Mouse (Mus musculus) neural tube, embryonic 11.5 days (tissue): ENCODE measurements at regions not wholly inside any gene's neighbourhood (a gene's known extent, or its start where the extent isn't known, plus 50 kb on each side); places are given as distances from the start of the nearest gene placed in this dataset.
A peak's percentile ranks its signal among the peaks of the same experiment; 100 is the strongest.

Experiments used
- ATAC-seq: fragments of 200-750 bp; cut with Nextera tagmentation; 2 replicates; pipeline ENCODE4 v1.8.0; 2017; ENCODE audit warnings: moderate number of reproducible peaks, mild to moderate bottlenecking, moderate TSS enrichment, moderate library complexity; ENCODE audit not compliant: insufficient read depth, low FRiP score, low TSS enrichment
- DNase-seq: peaks from one replicate; pipeline ENCODE4 v3.0.0-alpha.2; 2015; ENCODE audit warnings: low spot score
- H3K27ac ChIP-seq: fragments of 300-500 bp; sonication (generic); 2 replicates; pipeline ENCODE4 v1.5.1; 2014; ENCODE audit warnings: low read depth, mild to moderate bottlenecking, low read length
- H3K27me3 ChIP-seq: fragments of 300-500 bp; sonication (generic); 2 replicates; pipeline ENCODE4 v1.6.1; 2014; ENCODE audit warnings: mild to moderate bottlenecking, low read length, mixed read lengths; ENCODE audit not compliant: control insufficient read depth, insufficient read depth
- H3K36me3 ChIP-seq: fragments of 300-500 bp; sonication (generic); 2 replicates; pipeline ENCODE4 v1.6.1; 2014; ENCODE audit warnings: mild to moderate bottlenecking, low read length, moderate library complexity, mixed read lengths; ENCODE audit not compliant: control insufficient read depth, insufficient read depth
- H3K4me1 ChIP-seq: fragments of 300-500 bp; sonication (generic); 2 replicates; pipeline ENCODE4 v1.6.1; 2014; ENCODE audit warnings: low read length, mixed read lengths; ENCODE audit not compliant: control insufficient read depth, insufficient read depth
- H3K4me2 ChIP-seq: fragments of 300-500 bp; sonication (generic); 2 replicates; pipeline ENCODE4 v1.6.1; 2014; ENCODE audit warnings: low read depth, mild to moderate bottlenecking, moderate library complexity
- H3K4me3 ChIP-seq: fragments of 300-500 bp; sonication (generic); 2 replicates; pipeline ENCODE4 v1.5.1; 2014; ENCODE audit warnings: low read depth, low read length
- H3K9ac ChIP-seq: fragments of 300-500 bp; sonication (generic); 2 replicates; pipeline ENCODE4 v1.6.1; 2014; ENCODE audit warnings: mild to moderate bottlenecking, low read length
- H3K9me3 ChIP-seq: fragments of 300-500 bp; sonication (generic); 2 replicates; pipeline ENCODE4 v1.6.1; 2016; ENCODE audit warnings: low read length; ENCODE audit not compliant: control insufficient read depth
- WGBS: fragments of 180-500 bp; shearing (Covaris S2); extraction: QIAGEN DNeasy Blood & Tissue Kit; methylation state at CpG from one replicate; pipeline ENCODE4 v1.1.7; 2014; 5-methylcytosine and 5-hydroxymethylcytosine counted together

DNA sequence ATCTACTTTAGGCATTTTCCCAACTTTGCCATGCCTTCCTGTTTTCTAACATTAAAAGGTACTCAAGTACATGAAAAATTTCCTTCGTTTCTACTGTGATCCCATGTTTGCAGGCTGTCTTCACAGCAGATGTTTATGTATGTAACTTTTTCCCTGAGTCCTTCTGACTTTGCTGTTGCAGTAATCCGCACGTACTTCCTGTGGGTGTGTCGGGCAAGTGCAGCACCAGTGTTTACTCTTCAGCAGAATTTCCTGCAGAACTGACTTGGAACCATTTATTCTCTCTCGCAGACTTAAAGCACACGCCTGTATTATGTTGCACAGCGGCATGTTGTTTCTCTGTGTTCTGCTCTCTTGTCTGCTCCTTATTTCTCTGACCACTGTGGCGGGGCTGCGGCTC is 120.4 kb upstream of the A230072I06Rik start:
- ATAC-seq, result no peak
- no peaks in the 10 kb centered on the region for H3K9me3 ChIP-seq
- WGBS, result 92% methylated on average over 9 of the region's 9 CpGs
- peaks cover 2% of the 10 kb centered on the region; the same call in 1 of the 2 replicates for H3K27me3 ChIP-seq
- H3K4me3 ChIP-seq, result no peak overlapping the region
- no peak overlapping the region for H3K9ac ChIP-seq
- H3K4me1 ChIP-seq, result peaks cover 7% of the 10 kb centered on the region
- no peak overlapping the region for H3K4me2 ChIP-seq
- no peak overlapping the region for H3K27ac ChIP-seq
- no peaks in the 10 kb centered on the region for H3K36me3 ChIP-seq
- no peak for DNase-seq

DNA sequence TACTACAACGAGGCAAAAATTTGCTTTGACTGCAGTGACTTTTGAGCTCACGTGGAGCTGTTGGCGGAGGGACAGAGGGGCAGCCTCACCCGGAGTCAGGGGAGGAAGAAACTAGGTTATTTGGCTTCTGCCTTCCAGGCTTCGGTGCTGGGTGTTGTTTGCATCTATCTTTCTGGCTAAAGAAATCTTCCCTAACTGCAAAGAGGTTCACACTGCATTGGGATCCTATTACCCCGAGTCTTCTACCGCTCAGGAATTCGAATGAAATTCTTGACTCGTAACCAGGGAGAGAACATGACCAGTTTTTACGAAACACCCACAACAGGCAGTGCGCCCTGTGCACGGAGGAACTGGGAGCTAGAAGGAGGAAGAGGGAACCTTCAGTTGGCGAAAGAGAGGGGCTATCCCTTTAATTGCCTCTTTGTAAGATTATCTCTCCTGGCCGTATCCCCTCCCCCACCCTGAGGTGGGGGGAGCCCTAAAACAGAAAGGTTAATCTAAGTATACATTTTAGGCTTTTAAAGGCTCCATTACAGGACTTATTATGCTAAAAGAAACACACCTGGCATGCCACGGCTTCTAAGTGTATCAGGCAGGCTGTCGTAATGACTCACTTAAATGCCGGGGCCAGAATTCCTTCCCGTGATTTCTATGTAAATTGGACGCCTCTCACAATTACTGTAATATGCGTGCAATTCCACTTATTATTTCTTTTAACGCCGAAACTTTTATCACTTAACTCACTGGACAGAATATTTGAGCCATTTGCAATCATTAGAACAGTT is 115.5 kb upstream of the A230072I06Rik start:
- H3K4me3 ChIP-seq, result no peak overlapping the region
- peaks cover 3% of the 10 kb centered on the region; the same call in 1 of the 2 replicates for H3K27me3 ChIP-seq
- ATAC-seq (no peak), DNase-seq (no peak)
- peak overlapping the region; percentile 30; the same call in 1 of the 2 replicates for H3K4me2 ChIP-seq
- H3K27ac ChIP-seq, result no peak overlapping the region
- no peaks in the 10 kb centered on the region for H3K9me3 ChIP-seq
- H3K4me1 ChIP-seq, result peaks cover 26% of the 10 kb centered on the region
- peak overlapping the region; percentile 14; the same call in 1 of the 2 replicates for H3K9ac ChIP-seq
- WGBS, result 17% methylated on average over 22 of the region's 22 CpGs
- H3K36me3 ChIP-seq, result no peaks in the 10 kb centered on the region

DNA sequence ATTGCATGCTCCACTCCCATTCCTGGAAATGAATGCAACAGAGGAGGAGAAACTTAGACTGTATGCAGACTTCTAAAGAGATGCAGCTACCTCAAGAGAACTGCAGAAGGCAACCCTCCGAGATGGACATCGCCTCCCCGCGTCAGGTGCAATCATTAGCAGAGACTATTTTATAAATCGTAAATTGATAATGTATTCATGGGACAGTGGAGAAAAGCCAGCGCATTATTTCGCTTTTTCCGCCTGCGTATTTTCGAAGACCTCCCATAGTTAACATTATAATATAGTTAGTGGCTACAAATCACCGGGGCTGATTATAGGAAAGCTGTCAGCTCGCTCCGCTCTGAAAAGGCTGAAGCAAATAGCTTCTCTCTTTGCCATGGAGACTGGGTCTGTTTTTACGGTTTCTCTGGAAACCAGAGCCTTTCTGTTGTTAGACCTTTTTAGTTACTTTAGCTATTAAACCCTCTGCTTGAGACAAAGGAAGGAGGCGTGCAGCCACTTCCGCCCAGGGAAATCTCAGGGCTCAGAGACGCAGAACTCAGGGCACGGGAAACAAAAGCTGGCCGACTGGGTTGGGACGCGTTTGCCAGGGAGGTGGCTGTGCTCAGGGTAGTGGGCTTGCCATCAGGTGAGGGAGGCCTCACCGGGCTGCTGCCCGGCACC is 113.0 kb upstream of the A230072I06Rik start:
- peak overlapping the region; percentile 42 for H3K9ac ChIP-seq
- H3K27ac ChIP-seq, result peak overlapping the region; percentile 27; the same call in 1 of the 2 replicates
- WGBS, result 31% methylated on average over 23 of the region's 23 CpGs
- DNase-seq (peak; percentile 53), ATAC-seq (peak; percentile 69; the same call in 1 of the 2 replicates)
- peak overlapping the region; percentile 10; the same call in 1 of the 2 replicates for H3K4me3 ChIP-seq
- peaks cover 26% of the 10 kb centered on the region for H3K4me1 ChIP-seq
- H3K9me3 ChIP-seq, result no peaks in the 10 kb centered on the region
- H3K36me3 ChIP-seq, result no peaks in the 10 kb centered on the region
- peaks cover 3% of the 10 kb centered on the region; the same call in 1 of the 2 replicates for H3K27me3 ChIP-seq
- peak overlapping the region; percentile 32 for H3K4me2 ChIP-seq

DNA sequence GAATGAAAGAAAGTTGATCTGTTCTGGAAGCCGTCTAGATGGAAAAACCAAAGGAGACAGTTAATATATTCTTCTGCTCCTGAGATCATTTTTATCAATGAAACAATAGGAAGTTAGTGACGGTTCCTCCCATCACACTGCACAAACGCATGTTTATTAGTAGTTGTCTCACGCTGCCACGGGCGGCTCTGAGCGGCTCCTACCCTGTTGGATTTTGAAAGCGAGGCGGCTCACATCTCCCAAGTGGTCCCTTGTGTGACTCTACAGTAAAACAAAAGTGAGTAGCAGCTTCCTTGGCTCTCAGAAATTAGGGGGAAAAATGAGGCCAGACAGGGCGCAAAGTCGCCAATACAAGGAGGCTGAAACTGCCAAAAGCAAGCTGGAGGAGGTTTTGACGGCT is 106.8 kb upstream of the A230072I06Rik start:
- 80% methylated on average over 12 of the region's 12 CpGs for WGBS

DNA sequence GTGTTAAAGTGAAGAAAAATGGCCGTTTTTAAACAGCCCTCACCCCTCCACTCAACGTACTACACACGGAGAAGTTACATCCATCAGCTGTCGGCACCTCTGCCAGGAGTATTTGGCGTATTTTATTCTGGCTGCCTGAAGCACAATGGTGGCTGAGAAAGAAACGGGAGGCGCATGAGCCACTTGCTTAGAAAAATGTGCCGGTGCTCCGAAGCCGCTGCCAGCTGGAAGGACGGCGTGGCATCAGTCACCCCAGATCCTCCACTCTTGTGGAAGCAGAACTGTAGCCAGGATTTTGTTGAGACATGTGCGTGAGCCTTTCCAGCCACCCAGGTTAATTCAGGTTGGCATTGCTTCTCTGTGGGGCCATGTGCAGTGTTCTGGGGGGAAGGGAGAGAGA is 103.1 kb upstream of the A230072I06Rik start:
- Histone ChIP-seq H3K4me3 (no peak overlapping the region), H3K4me2 (no peak overlapping the region), H3K4me1 (no peaks in the 10 kb centered on the region), H3K27me3 (no peaks in the 10 kb centered on the region; the same call in 1 of the 2 replicates), H3K9me3 (no peaks in the 10 kb centered on the region), H3K9ac (no peak overlapping the region), H3K27ac (no peak overlapping the region), H3K36me3 (no peaks in the 10 kb centered on the region)
- WGBS, result 71% methylated on average over 13 of the region's 13 CpGs
- no peak for DNase-seq
- no peak for ATAC-seq

More for the DNA sequence above, 106.8 kb upstream of the A230072I06Rik start:
- ATAC-seq (no peak), DNase-seq (no peak)
- no peak overlapping the region for H3K27ac ChIP-seq
- no peaks in the 10 kb centered on the region for H3K4me1 ChIP-seq
- H3K9me3 ChIP-seq, result no peaks in the 10 kb centered on the region
- H3K36me3 ChIP-seq, result no peaks in the 10 kb centered on the region
- no peaks in the 10 kb centered on the region; the same call in 1 of the 2 replicates for H3K27me3 ChIP-seq
- H3K4me3 ChIP-seq, result no peak overlapping the region
- H3K9ac ChIP-seq, result no peak overlapping the region
- no peak overlapping the region for H3K4me2 ChIP-seq

DNA sequence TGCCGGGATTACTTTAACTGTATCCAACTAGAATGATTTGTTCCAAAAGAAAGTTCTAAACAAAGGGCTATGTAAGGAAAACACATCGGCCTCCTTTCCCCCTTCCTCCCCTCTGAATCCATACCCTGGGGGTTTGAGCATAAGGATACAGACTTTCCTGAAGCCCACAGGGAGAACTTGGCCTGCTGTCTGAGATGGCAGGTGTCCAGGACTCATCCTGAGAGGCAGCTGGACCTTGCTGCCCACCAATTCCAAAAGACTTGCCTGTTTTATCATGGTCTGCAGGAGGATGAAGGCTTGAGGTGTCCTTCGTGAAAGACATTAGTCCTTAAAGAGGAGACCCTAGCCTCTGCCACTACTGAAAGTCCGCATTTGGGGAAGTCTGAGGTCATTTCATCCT is 94.0 kb upstream of the A230072I06Rik start:
- Histone ChIP-seq H3K27me3 (no peaks in the 10 kb centered on the region), H3K9me3 (no peaks in the 10 kb centered on the region)
- DNase-seq, result no peak

DNA sequence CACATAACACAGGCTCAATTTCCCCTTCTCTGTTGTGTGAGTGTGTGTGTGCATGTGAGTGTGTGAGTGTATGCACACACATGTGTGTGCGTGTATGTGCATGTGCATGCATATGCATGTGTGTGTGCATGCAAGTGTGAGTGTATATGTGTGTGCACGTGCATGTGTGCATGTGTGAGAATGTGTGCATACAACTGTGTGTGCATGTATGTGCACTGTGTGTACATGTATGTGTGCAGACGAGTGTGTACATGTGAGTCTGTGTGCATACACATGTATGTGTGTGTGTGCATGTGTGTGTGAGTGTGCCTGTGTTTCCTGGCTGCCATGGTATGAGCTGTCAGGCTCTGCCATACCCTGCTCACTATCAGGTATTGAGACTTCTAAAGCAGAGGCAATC is 91.3 kb upstream of the A230072I06Rik start:
- no peak overlapping the region for H3K27ac ChIP-seq
- H3K36me3 ChIP-seq, result no peaks in the 10 kb centered on the region
- no peak overlapping the region for H3K4me2 ChIP-seq
- ATAC-seq (no peak), DNase-seq (no peak)
- H3K9me3 ChIP-seq, result no peaks in the 10 kb centered on the region
- 89% methylated on average over 3 of the region's 3 CpGs for WGBS
- H3K4me3 ChIP-seq, result no peak overlapping the region
- no peaks in the 10 kb centered on the region for H3K27me3 ChIP-seq
- H3K4me1 ChIP-seq, result no peaks in the 10 kb centered on the region
- H3K9ac ChIP-seq, result no peak overlapping the region

More for the DNA sequence above, 94.0 kb upstream of the A230072I06Rik start:
- Histone ChIP-seq H3K4me3 (no peak overlapping the region), H3K36me3 (no peaks in the 10 kb centered on the region), H3K9ac (no peak overlapping the region), H3K4me2 (no peak overlapping the region), H3K4me1 (no peaks in the 10 kb centered on the region), H3K27ac (no peak overlapping the region)
- 81% methylated on average over 4 of the region's 4 CpGs for WGBS
- no peak for ATAC-seq

DNA sequence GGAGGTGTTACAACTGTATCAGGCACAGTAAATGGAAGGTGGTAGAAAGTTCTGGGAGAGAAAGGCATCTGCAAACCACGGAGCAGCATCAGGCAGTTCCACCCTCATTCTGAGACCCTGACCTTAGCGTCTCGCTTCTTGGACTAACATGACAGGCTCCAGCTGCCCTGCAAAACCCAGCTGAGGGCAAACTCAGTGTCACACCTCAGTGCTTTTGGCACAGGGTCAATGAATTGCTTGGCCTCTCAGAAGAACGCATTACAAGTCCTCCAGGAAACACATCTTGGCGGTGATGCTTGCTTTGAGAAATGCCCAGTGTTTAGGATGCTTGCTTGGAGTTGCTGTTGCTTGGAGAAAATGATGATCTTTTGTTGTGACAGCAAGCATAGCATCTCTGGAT is 90.2 kb upstream of the A230072I06Rik start:
- H3K27ac ChIP-seq, result no peak overlapping the region
- ATAC-seq (no peak), DNase-seq (no peak)
- H3K4me3 ChIP-seq, result no peak overlapping the region
- no peaks in the 10 kb centered on the region for H3K36me3 ChIP-seq
- no peaks in the 10 kb centered on the region for H3K27me3 ChIP-seq
- no peak overlapping the region for H3K4me2 ChIP-seq
- H3K9me3 ChIP-seq, result no peaks in the 10 kb centered on the region
- 86% methylated on average over 5 of the region's 5 CpGs for WGBS
- no peaks in the 10 kb centered on the region for H3K4me1 ChIP-seq
- H3K9ac ChIP-seq, result no peak overlapping the region
